Mouse (Mus musculus) hindbrain, embryonic 10.5 days (tissue): ENCODE data around the gene Tmem147. TPM values are rescaled to one million over a fixed set of nuclear protein-coding genes. Genes with fewer than 3 reads are reported as not detected.

Experiments used
- DNase-seq: peaks from one replicate; pipeline ENCODE4 v3.0.0-alpha.2; 2017; ENCODE audit warnings: low spot score
- H3K27ac ChIP-seq: fragments of 300-500 bp; sonication (generic); 2 replicates; pipeline ENCODE4 v1.5.1; 2016; ENCODE audit warnings: mild to moderate bottlenecking, moderate library complexity
- H3K27me3 ChIP-seq: fragments of 300-500 bp; sonication (generic); 2 replicates; pipeline ENCODE4 v1.6.1; 2016; ENCODE audit warnings: mild to moderate bottlenecking; ENCODE audit not compliant: poor library complexity, insufficient read depth, severe bottlenecking
- H3K36me3 ChIP-seq: fragments of 300-500 bp; sonication (generic); 2 replicates; pipeline ENCODE4 v1.6.1; 2016; ENCODE audit warnings: mild to moderate bottlenecking, moderate library complexity
- H3K4me1 ChIP-seq: fragments of 300-500 bp; sonication (generic); replicated peaks from 2 replicates; pipeline ENCODE4 v1.6.1; 2016; ENCODE audit warnings: mild to moderate bottlenecking
- H3K4me3 ChIP-seq: fragments of 300-500 bp; sonication (generic); 2 replicates; pipeline ENCODE4 v1.5.1; 2016; ENCODE audit warnings: mild to moderate bottlenecking, moderate library complexity
- H3K9me3 ChIP-seq: fragments of 300-500 bp; sonication (generic); 2 replicates; pipeline ENCODE4 v1.6.1; 2016; ENCODE audit warnings: mild to moderate bottlenecking, moderate library complexity
- WGBS: fragments of 180-500 bp; shearing (Covaris S2); methylation state at CpG from one replicate; pipeline ENCODE4 v1.1.7; 2016; 5-methylcytosine and 5-hydroxymethylcytosine counted together
- polyA plus RNA-seq: library from polyadenylated mRNA; unstranded; fragments of >200 nt; fragmentation: Nextera tagmentation; extraction: Ambion mirVana; gene quantifications from 2 replicates; pipeline ENCODE4 v1.2.1, GENCODE M21; 2016

The Tmem147 gene
- polyA plus RNA-seq, 1 experiment from 2014 or later = 170 TPM

DNA sequence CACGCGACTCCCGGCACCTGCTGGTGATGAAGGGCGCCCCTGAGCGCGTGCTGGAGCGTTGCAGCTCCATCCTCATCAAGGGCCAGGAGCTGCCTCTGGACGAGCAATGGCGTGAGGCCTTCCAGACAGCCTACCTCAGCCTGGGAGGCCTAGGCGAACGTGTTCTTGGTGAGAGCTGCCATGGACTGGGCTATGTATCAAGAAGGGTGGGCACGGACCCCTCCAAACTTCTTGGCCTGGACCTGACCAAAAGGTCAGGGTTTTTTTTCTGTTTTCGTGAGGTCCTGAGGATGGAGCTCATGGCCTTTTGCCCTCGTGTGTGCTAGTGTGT is 11.7 kb downstream of the Tmem147 start:
- H3K4me3 ChIP-seq = peak overlapping the region; percentile 51
- no peak for DNase-seq
- no peaks in the 10 kb centered on the region for H3K9me3 ChIP-seq
- H3K27me3 ChIP-seq = peaks cover 41% of the 10 kb centered on the region
- no peaks in the 10 kb centered on the region for H3K36me3 ChIP-seq
- 0 out of 2 replicates have a peak overlapping the region, but pooled peaks have one; percentile 25 for H3K27ac ChIP-seq
- peaks cover 21% of the 10 kb centered on the region for H3K4me1 ChIP-seq
- WGBS = 11% methylated on average over 14 of the region's 14 CpGs

GRCm38 (mm10) chr7:30717006-30717715 is 12.2 kb downstream of the Tmem147 start:
- WGBS = 2% methylated on average over 43 of the region's 43 CpGs
- 0 out of 2 replicates have a peak overlapping the region, but pooled peaks have one; percentile 25 for H3K27ac ChIP-seq
- peaks cover 21% of the 10 kb centered on the region for H3K4me1 ChIP-seq
- peak; percentile 90 for DNase-seq
- H3K27me3 ChIP-seq = peaks cover 41% of the 10 kb centered on the region
- peak overlapping the region; percentile 51 for H3K4me3 ChIP-seq
- H3K9me3 ChIP-seq = no peaks in the 10 kb centered on the region
- no peaks in the 10 kb centered on the region for H3K36me3 ChIP-seq

DNA sequence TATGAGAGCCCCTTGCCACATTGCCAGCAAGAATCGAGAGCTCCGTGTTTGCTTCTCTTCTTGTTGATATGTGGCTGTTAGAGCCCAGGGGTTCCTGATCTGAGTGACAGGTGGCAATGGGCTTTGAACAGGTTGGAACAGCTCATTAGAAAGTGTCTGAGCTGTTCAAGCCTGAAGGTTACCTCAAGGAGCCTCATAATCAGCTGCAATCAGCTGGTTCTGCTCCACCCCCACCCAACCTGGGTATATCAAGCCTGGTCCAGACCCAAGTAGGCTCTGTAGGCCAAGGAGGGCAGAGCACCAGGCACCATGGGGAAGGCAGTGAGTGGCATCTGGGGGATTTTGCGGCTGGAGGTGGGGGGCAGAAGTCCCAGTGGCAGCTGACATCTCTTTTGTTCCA is 17.4 kb downstream of the Tmem147 start, which contains the start of gene Atp4a:
TSS of gene Atp4a (plus strand) at position 268 of the 400 bp plus-strand sequence.
- WGBS = 84% methylated on average over 3 of the region's 3 CpGs
- H3K9me3 ChIP-seq = no peaks in the 10 kb centered on the region
- no peaks in the 10 kb centered on the region for H3K36me3 ChIP-seq
- peaks cover 4% of the 10 kb centered on the region for H3K4me1 ChIP-seq
- peaks cover 24% of the 10 kb centered on the region for H3K27me3 ChIP-seq
- H3K27ac ChIP-seq = no peak within 1 kb of the TSS
- no peak within 1 kb of the TSS for H3K4me3 ChIP-seq
- no peak for DNase-seq

GRCm38 (mm10) chr7:30707441-30707840 is 21.9 kb downstream of the Tmem147 start:
- no peak overlapping the region for H3K27ac ChIP-seq
- H3K9me3 ChIP-seq = no peaks in the 10 kb centered on the region
- H3K27me3 ChIP-seq = no peaks in the 10 kb centered on the region
- H3K4me1 ChIP-seq = no peaks in the 10 kb centered on the region
- 91% methylated on average over 1 of the region's 1 CpGs for WGBS
- no peak for DNase-seq
- H3K36me3 ChIP-seq = no peaks in the 10 kb centered on the region
- H3K4me3 ChIP-seq = no peak overlapping the region

DNA sequence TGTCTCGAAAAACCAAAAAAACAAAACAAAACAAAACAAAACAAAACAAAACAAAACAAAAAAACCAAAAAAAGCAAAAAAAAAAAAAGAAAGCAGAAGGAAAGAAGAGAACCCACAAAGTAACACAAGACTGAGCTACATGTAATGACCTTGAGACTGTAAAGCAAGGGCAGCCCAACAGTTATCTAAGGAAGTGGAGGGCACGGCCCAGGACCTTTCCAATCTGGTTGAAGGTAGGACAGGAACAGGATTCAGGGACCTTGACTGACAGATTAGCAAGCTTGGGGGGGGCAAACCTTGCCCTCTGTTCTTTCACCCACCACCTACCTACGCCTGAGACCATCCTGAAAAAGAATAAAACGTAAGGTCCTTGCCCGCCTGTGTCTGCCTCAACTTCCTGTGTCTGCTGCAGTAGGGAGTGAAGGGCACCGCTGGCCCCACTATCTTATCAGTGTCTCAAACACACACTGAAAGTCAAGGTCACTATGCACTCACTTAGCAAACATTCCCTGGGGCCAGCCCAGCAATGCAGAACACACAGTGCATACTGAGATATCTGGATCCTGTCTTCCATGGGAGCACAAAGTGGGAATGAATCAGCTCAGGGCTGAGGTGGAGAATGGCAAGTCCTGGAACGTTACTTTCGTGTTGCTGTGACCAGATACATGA is 23.0 kb downstream of the Tmem147 start:
- no peak overlapping the region for H3K4me3 ChIP-seq
- H3K27me3 ChIP-seq = no peaks in the 10 kb centered on the region
- no peaks in the 10 kb centered on the region for H3K4me1 ChIP-seq
- no peak overlapping the region for H3K27ac ChIP-seq
- no peak for DNase-seq
- no peaks in the 10 kb centered on the region for H3K36me3 ChIP-seq
- H3K9me3 ChIP-seq = 0 out of 2 replicates have a peak, but pooled peaks cover 2% of the 10 kb centered on the region
- 76% methylated on average over 8 of the region's 8 CpGs for WGBS

- H3K9me3 ChIP-seq = 0 out of 2 replicates have a peak, but pooled peaks cover 2% of the 10 kb centered on the region
These were observed 30.8 kb downstream of the Tmem147 start, which contains the start of gene 2200002J24Rik for GRCm38 (mm10) chr7:30698589-30698988. 2200002J24Rik (plus strand) TSS chr7:30698926.

DNA sequence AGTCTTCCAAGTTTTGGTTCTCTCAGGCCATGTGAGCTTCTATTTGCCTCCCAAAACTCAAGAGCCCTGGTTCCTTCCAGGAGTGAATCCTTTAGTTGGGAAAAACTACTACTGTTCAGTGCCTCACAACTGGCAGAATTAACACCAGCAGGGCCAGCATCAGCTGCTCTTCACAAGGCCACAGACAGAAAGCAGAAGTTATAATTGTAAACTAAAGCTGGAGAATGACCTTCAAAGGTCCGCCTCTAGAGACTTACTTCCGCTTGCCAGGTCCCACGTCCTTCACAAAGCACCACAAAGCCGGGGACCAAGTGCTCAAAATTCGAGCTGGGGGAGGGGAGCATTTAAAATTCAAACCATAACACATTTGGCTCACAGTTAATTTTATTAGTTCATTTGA is 31.2 kb downstream of the Tmem147 start:
- no peaks in the 10 kb centered on the region for H3K27me3 ChIP-seq
- H3K4me3 ChIP-seq = no peak overlapping the region
- 0 out of 2 replicates have a peak, but pooled peaks cover 2% of the 10 kb centered on the region for H3K9me3 ChIP-seq
- H3K36me3 ChIP-seq = no peaks in the 10 kb centered on the region
- no peak for DNase-seq
- H3K4me1 ChIP-seq = no peaks in the 10 kb centered on the region
- 76% methylated on average over 5 of the region's 5 CpGs for whole genome bisulfite sequencing
- no peak overlapping the region for H3K27ac ChIP-seq

More at GRCm38 (mm10) chr7:30698589-30698988, 30.8 kb downstream of the Tmem147 start, which contains the start of gene 2200002J24Rik:
- H3K27ac ChIP-seq = no peak within 1 kb of the TSS
- H3K36me3 ChIP-seq = no peaks in the 10 kb centered on the region
- H3K27me3 ChIP-seq = no peaks in the 10 kb centered on the region
- H3K4me3 ChIP-seq = no peak within 1 kb of the TSS
- WGBS = 37% methylated on average over 9 of the region's 9 CpGs
- DNase-seq = no peak
- H3K4me1 ChIP-seq = no peaks in the 10 kb centered on the region

- no peaks in the 10 kb centered on the region for H3K36me3 ChIP-seq
- no peaks in the 10 kb centered on the region for H3K4me1 ChIP-seq
- H3K27ac ChIP-seq = no peak overlapping the region
- no peak overlapping the region for H3K4me3 ChIP-seq
- 75% methylated on average over 6 of the region's 6 CpGs for whole genome bisulfite sequencing
- no peaks in the 10 kb centered on the region for H3K9me3 ChIP-seq
- H3K27me3 ChIP-seq = peaks cover 25% of the 10 kb centered on the region
- DNase-seq = no peak
These were observed 41.0 kb downstream of the Tmem147 start for GRCm38 (mm10) chr7:30688325-30688724.

- no peak for DNase-seq
- Histone ChIP-seq H3K27ac (no peak overlapping the region), H3K9me3 (0 out of 2 replicates have a peak, but pooled peaks cover 3% of the 10 kb centered on the region), H3K27me3 (peaks cover 23% of the 10 kb centered on the region), H3K36me3 (no peaks in the 10 kb centered on the region), H3K4me3 (no peak overlapping the region), H3K4me1 (no peaks in the 10 kb centered on the region)
- 85% methylated on average over 2 of the region's 2 CpGs for WGBS
These were observed 45.9 kb downstream of the Tmem147 start for GRCm38 (mm10) chr7:30683425-30683824.

- Histone ChIP-seq H3K4me1 (no peaks in the 10 kb centered on the region), H3K27ac (no peak overlapping the region), H3K9me3 (0 out of 2 replicates have a peak, but pooled peaks cover 3% of the 10 kb centered on the region), H3K4me3 (no peak overlapping the region), H3K36me3 (no peaks in the 10 kb centered on the region), H3K27me3 (peaks cover 8% of the 10 kb centered on the region)
- DNase-seq = no peak
- 65% methylated on average over 5 of the region's 5 CpGs for WGBS
These were observed 47.4 kb downstream of the Tmem147 start for GRCm38 (mm10) chr7:30681897-30682296.

- H3K4me3 ChIP-seq = no peak overlapping the region
- H3K36me3 ChIP-seq = no peaks in the 10 kb centered on the region
These were observed 50.9 kb downstream of the Tmem147 start for GRCm38 (mm10) chr7:30678263-30678975.

More at GRCm38 (mm10) chr7:30678263-30678975, 50.9 kb downstream of the Tmem147 start:
- no peak for DNase-seq
- no peaks in the 10 kb centered on the region for H3K4me1 ChIP-seq
- no peak overlapping the region for H3K27ac ChIP-seq
- 72% methylated on average over 5 of the region's 5 CpGs for WGBS
- 0 out of 2 replicates have a peak, but pooled peaks cover 3% of the 10 kb centered on the region for H3K9me3 ChIP-seq
- no peaks in the 10 kb centered on the region; the same call in 1 of the 2 replicates for H3K27me3 ChIP-seq
